Mouse (Mus musculus): ENCODE data around the gene Zfp704.

GRCm38 (mm10) chr3:9603866-9604265, 6.0 kb downstream of the Zfp704 start:
- TF ChIP-seq POLR2A (IDR thresholded peaks at IDR 0.05; ENCODE audit: borderline replicate concordance, extremely low read depth, low read depth, low read length), result no peak
- TF ChIP-seq CTCF (IDR thresholded peaks at IDR 0.05; ENCODE audit: insufficient read depth, low read length), result no peak
